Mouse (Mus musculus) left cerebral cortex, postnatal 14 days (tissue): Measurements from ENCODE around the gene Gpr82. TPM values are rescaled to one million over a fixed set of nuclear protein-coding genes. Genes with fewer than 3 reads are reported as not detected.

Experiments used
- DNase-seq, 2 experiments: peaks; one replicate each; pipeline ENCODE4 v3.0.0; 2021 to 2022; ENCODE audit warnings: low spot score in 2 of 2, mixed read lengths in 1 of 2
- intact Hi-C: fragments of 180-260 bp; cut with DNase I; formaldehyde crosslinking; loops from one replicate; pipeline ENCODE4 v1.15.1; 2025
- long read RNA-seq, 2 experiments: library from polyadenylated mRNA; stranded (forward); transcript quantifications; one replicate each; pipeline ENCODE4 v2.0.0; 2021
- total RNA-seq, 2 experiments: library from RNA; stranded (reverse); gene quantifications; 2 replicates each; pipeline ENCODE4 v1.2.3; 2021

The Gpr82 gene
- not detected for total RNA-seq
- long read RNA-seq, experiment 1 = 0 reads
- long read RNA-seq, experiment 2 = 0 reads

- DNase-seq = no peak
- intact Hi-C loops = no loop called here
These were observed at the start of gene Gpr82 for GRCm38 (mm10) chrX:13661063-13661462. Gpr82 (plus strand) TSS chrX:13661363.

- intact Hi-C loops = no loop called here
- DNase-seq = no peak
These were observed 49.0 kb upstream of the Gpr82 start for GRCm38 (mm10) chrX:13612115-13612514.

GRCm38 (mm10) chrX:13616726-13617125 is 44.4 kb upstream of the Gpr82 start:
- DNase-seq = no peak
- intact Hi-C loops = no loop called here

GRCm38 (mm10) chrX:13617294-13617693 is 43.9 kb upstream of the Gpr82 start:
- intact Hi-C loops = no loop called here
- no peak for DNase-seq

- intact Hi-C loops = no loop called here
These were observed 42.7 kb upstream of the Gpr82 start for GRCm38 (mm10) chrX:13618476-13618875.

GRCm38 (mm10) chrX:13621473-13621872 is 39.7 kb upstream of the Gpr82 start:
- no peak for DNase-seq
- intact Hi-C loops = no loop called here

More at GRCm38 (mm10) chrX:13618476-13618875, 42.7 kb upstream of the Gpr82 start:
- no peak for DNase-seq

DNA sequence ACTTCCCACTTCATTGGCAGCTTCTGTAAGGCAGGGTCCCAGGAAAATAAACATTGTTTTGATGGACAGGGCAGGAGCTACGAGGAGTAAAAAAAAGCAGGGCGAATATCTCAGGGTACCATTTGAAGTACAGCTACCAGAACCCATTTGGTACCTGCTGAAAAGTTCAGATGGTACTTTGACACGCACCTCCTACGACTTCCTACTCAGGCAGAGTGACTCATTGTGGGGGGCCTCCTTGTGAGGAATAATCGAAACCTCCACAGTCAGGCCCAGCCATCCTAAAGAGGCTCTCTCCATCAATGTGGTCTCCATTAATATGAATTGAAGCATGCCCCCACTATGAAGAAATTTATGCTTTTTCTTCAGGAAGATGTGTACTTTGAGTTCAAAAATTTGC is 38.5 kb upstream of the Gpr82 start:
- no peak for DNase-seq
- intact Hi-C loops = no loop called here

GRCm38 (mm10) chrX:13631599-13632283 is 29.4 kb upstream of the Gpr82 start, which contains the start of gene Gpr34:
Gpr34 (plus strand) TSS chrX:13632089.
- DNase-seq = no peak
- intact Hi-C loops = no loop called here

DNA sequence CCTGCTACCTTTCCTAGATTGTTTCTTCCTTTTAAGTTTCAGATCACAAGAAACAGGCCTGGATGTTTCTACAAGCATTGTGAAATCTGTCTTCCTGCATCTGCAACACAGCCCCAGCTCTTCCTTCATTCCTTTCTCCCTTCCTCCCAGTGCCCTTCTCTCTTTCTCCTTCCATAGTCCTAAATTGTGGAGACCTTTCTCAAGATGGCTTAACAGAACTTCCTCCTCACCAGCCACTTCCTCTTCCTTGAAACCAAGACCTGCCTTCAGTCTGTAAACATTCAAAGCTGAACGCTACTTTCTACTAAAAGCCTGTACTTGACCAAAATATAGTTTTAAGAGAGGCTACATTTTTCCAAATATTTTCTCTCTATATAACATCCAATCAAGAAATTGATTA is 24.8 kb upstream of the Gpr82 start:
- intact Hi-C loops = no loop called here
- DNase-seq = no peak

DNA sequence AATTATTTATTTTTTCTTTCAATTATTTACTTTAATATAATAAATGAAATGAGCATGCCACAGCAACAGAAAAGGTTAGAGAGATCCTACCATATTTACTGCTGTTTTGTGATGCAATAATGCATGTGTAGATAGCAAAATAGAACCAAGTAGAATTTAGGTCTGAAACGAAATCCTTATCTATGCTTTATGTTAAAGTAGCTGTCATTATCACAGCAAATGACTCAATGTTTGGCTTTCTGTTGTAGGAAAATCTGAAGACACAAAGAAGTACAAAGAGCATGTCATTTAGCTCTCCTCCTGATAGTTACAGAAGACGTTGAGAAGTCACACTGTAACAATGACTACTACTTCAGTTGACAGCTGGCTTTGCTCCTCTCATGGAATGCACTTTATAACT is 22.3 kb upstream of the Gpr82 start:
- intact Hi-C loops = no loop called here
- DNase-seq = no peak

- intact Hi-C loops = no loop called here
- no peak for DNase-seq
These were observed 9.3 kb upstream of the Gpr82 start for GRCm38 (mm10) chrX:13651889-13652288.

DNA sequence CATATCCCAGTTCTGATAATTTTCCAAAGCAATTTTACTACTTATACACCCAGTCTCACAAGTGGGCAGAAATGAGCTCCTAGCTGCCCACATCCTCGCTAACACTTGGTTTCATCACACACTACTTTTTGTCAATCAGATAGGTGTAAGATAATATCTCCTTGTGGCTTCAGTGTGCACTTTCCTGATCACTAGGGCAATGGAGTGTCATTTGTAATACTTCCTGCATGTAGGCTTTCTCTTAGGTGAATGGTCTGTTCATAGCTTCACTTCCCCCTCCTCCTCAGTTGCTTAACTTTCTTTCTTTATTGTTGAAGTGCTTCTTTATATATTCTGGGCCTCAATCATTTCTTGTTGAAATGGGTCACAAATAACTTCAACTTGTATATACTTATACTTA is 8.9 kb upstream of the Gpr82 start:
- intact Hi-C loops = no loop called here
- no peak for DNase-seq

GRCm38 (mm10) chrX:13655005-13655421 is 6.2 kb upstream of the Gpr82 start:
- peak; percentile 9 to 26 for DNase-seq
- intact Hi-C loops = loop anchor here (5.0 kb wide), 1 partner anchor 188 kb away; the partner anchor contains the start of gene Nyx

- DNase-seq = no peak
- intact Hi-C loops = loop anchor here (5.0 kb wide), 1 partner anchor 189 kb away; the partner anchor contains the start of gene Nyx
These were observed 5.3 kb upstream of the Gpr82 start for GRCm38 (mm10) chrX:13655906-13656305.

GRCm38 (mm10) chrX:13656721-13657120 is 4.4 kb upstream of the Gpr82 start:
- intact Hi-C loops = loop anchor here (5.0 kb wide), 1 partner anchor 189 kb away; the partner anchor contains the start of gene Nyx
- DNase-seq = peak; percentile 50 to 63

GRCm38 (mm10) chrX:13658616-13659140 is 2.5 kb upstream of the Gpr82 start:
- intact Hi-C loops = loop anchor here (5.0 kb wide), 1 partner anchor 191 kb away; the partner anchor contains the start of gene Nyx
- DNase-seq = no peak

DNA sequence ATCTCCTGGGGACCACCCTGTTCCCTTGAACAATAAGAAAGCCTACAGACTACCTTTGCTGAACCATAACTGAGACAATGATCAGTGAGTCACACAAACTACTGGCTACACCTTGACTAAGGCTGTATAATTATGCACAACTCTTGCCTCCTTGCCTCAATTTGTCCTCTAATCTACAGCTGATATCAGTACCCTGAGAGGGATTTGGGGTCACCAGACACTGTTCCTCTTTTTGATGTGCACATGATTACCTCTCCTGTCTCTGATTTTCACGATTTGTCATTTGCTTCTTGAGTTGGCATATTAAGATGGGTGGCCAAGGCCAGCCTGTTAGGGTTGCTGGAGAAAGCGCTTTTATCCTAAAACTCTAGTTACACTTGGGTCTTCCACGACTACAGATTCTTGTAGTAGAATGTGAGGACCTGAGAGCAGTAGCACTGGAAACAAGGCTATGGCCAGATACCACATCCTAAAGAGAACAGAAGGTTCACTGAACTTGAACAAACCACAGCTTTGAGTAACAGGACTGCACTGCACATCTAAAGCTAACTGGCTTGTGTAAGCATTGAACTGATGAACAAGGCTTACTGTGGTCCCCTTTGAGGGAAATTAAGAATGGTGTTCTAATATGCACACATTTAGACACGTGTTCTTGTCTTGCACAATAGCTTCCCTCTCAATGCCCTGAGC is 1.8 kb upstream of the Gpr82 start:
- no peak for DNase-seq
- intact Hi-C loops = loop anchor here (5.0 kb wide), 1 partner anchor 192 kb away; the partner anchor contains the start of gene Nyx

- no peak for DNase-seq
- intact Hi-C loops = no loop called here
These were observed 7.7 kb downstream of the Gpr82 start for GRCm38 (mm10) chrX:13668867-13669266.

DNA sequence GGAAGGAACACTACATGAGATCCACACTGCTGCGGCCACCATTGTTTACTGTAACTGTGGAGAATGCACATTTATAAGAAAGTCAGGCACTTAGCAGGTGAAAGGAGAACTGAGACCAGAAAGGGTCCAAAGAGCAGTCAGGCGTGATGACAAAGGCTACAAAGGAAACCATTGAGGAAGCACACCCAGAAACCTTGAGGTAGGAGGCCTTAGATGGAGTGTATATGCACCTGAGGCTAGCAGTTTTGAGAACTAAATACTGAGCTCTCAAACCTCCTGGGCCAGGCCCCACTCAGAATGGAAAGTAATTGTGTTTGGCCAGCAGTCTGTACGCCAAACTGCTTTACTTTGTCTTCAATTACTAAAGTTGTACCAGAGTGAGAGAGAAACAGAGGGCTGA is 9.2 kb downstream of the Gpr82 start:
- intact Hi-C loops = no loop called here
- no peak for DNase-seq

DNA sequence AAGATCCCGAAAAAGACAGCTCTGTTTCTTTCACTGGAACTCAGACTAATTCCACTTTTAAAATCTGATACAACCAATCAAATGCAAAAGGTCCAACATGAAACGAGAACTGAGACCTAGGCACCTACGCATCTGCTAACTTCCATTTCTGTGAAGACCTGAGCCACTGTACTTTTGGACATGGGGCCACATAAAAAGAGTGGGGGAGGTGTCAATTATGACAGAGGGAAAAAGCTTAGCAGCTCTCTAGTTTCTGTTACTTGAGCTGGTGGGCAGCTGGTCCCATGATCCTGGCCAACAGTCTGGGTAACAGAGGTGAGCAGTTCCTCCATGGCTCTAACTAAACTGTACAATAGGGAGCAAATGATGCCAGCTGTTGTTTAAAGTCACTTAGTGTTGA is 11.8 kb downstream of the Gpr82 start:
- DNase-seq = no peak
- intact Hi-C loops = no loop called here
